Mouse (Mus musculus): ENCODE measurements around the gene Calcb. TPM values are rescaled to one million over a fixed set of nuclear protein-coding genes. Genes with fewer than 3 reads are reported as not detected.

Gene Calcb
- total RNA-seq, 2 experiments from 2014 or later: 0.54 to 0.79 TPM

GRCm38 (mm10) chr7:114747596-114747995 lies 29.2 kb downstream of the Calcb start:
- intact Hi-C loops (cut with DNase I): no loop called here
- no peak for DNase-seq

GRCm38 (mm10) chr7:114748239-114748638 lies 29.8 kb downstream of the Calcb start:
- DNase-seq: no peak
- intact Hi-C loops (cut with DNase I): no loop called here

DNA sequence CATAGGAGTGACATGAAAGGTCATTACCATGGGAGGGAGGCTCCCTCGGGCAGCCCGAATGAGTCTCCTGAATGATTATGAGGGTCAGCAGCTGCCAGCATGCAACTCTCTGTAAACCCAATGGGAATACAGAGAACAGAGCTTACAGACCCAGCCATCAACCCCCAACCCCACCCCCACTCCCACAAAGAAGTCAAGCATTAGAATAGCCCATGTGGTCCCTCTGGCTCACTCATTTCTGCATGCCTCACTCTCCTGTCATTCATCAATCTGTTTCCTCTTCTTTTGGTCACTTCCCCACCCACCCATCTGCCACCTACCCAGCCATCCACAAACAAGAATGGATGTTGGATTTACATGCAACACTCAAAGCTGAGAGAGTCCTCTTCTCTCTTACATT lies 35.0 kb downstream of the Calcb start:
- intact Hi-C loops (cut with DNase I): no loop called here
- no peak for DNase-seq

- DNase-seq: no peak
- intact Hi-C loops (cut with DNase I): no loop called here
Observed at GRCm38 (mm10) chr7:114754196-114754595, 35.8 kb downstream of the Calcb start.

GRCm38 (mm10) chr7:114754626-114755025 lies 36.2 kb downstream of the Calcb start:
- DNase-seq: no peak
- intact Hi-C loops (cut with DNase I): no loop called here

DNA sequence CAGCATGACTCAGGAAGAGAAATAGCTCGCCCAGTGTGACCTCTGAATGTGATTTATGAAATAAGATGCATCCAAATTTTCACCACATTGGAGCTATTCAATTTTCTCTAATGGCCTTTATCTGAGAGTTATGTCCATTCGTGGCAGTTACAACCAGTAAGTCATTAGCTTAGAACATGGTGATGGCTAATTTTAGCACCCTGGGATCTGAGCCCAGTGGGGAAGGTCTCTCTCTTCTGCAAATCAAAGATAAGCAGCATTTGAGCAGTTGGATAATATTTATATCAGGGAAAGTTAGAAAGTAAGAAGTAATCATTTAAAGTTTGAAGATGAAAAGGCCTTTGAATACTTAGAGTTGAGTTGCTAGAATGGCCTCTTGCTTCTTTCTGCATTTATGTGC lies 44.2 kb downstream of the Calcb start:
- intact Hi-C loops (cut with DNase I): no loop called here
- peak in 1 of 2 experiments; percentile 17 for DNase-seq

- intact Hi-C loops (cut with DNase I): no loop called here
- no peak for DNase-seq
Observed at GRCm38 (mm10) chr7:114765273-114765672, 46.8 kb downstream of the Calcb start.

GRCm38 (mm10) chr7:114766523-114766922 lies 48.1 kb downstream of the Calcb start:
- no peak for DNase-seq
- intact Hi-C loops (cut with DNase I): no loop called here

GRCm38 (mm10) chr7:114768516-114768915 lies 50.1 kb downstream of the Calcb start:
- no peak for DNase-seq
- intact Hi-C loops (cut with DNase I): no loop called here

- no peak for DNase-seq
- intact Hi-C loops (cut with DNase I): no loop called here
Observed at GRCm38 (mm10) chr7:114769041-114769440, 50.6 kb downstream of the Calcb start.

DNA sequence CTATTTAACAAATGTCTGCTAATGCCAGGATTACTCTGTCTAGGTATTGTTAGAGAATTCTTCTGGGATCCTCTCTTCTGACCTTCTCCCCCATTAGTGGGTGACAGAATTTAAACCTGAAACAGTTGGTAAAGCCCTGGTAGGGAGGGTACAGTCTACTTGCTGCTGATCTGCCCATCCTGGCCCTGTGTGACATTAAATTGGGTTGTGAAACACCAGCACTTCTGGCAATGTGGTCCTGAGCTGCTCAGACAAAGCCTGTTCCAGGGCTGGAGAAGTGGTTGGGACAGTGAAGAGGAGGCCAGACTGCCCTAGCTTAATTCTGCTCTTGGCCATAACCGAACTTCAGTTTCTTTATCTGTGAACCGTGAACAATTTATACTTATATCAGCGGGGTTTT lies 52.1 kb downstream of the Calcb start:
- intact Hi-C loops (cut with DNase I): no loop called here
- DNase-seq: no peak

DNA sequence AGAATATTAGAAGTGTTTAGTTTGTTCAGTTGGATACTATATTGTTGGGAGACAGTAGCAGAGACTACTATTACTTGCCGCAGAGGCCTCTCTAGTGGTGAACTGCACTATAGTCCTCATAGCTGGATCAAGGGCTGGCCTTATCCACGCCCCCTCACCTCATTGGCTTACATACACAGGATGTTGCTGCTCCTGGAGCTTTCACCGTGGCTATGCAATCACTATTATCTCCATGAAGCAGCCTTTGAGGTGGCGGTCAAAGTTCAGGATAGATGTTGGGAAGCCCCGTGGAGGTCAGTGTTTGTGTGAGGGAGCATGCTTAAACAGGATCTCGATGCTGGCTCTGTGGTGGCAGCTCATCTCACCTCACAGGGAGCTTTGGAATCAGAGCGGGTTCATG lies 53.4 kb downstream of the Calcb start:
- no peak for DNase-seq
- intact Hi-C loops (cut with DNase I): no loop called here

Other genes starting within 250 kb of the Calcb start
- under 1 TPM; 0.43 to 0.78 TPM for gene Cyp2r1, start 155.7 kb upstream of the Calcb start, total RNA-seq (2021)
- gene Calca, start 82.3 kb upstream of the Calcb start, total RNA-seq (2021): not detected
- under 1 TPM; 0.74 to 0.83 TPM for gene Insc, start 25.1 kb downstream of the Calcb start, total RNA-seq (2021)

All from heart, postnatal 14 days (tissue).